In the genomic region with DNA sequence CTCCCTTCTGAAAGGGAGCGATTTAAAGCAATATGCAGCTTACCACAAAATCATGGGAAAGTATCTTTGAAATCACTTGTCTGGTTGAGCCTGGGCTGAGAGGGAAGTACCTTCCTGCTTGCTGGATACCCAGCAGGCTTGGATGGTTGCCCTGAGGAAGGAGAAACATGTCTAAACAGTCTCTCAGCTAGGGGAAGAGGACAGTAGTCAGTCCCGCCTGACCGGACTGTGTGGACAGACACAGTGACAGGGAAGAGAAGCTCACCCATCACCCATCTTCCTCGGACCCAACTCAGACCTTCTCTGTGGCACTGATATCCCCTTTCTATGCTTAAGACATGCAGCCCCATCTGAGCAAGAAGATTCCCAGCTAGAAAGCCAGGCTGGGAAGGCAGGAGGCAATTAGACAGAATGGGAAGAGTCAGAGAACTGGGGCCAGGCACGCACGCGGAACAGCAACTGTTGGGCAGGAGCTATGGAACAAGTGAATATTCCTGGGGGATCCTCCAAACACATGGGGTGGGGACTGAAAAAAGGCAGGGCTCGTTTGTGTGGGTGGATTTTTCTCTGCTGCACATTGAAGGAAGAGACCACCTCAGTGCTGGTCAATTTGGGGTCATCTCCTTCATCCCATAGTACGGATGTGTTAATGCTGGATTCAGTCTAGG, we compare ENCODE assay signal across 10 mouse cellular contexts. TPM values are rescaled to one million over a fixed set of nuclear protein-coding genes. Genes with fewer than 3 reads are reported as not detected.
DNase-seq lines count a peak whose midpoint lies in the region; ATAC-seq lines count a peak whose summit lies in the region.
"Had no signal": no experiment of that assay in that cellular context is flagged by ENCODE, and none has a peak within 500 bp of the region (broad histone marks: within the 10 kb centered on the region; RNA-seq: fewer than 3 reads in every experiment).

No protein-coding gene starts in this region.

- WGBS in embryonic facial prominence, embryonic 14.5 days, result 80% methylated on average over 9 of the region's 9 CpGs
- WGBS in embryonic facial prominence, embryonic 10.5 days, result 89% methylated on average over 9 of the region's 9 CpGs
- WGBS in limb, embryonic 12.5 days, result 86% methylated on average over 9 of the region's 9 CpGs
- WGBS in limb, embryonic 10.5 days, result 92% methylated on average over 9 of the region's 9 CpGs
- WGBS in heart, embryonic 15.5 days, result 70% methylated on average over 9 of the region's 9 CpGs

- ATAC-seq in embryonic facial prominence, embryonic 14.5 days (ENCODE audit: low read depth), result no peak
- ATAC-seq in limb, embryonic 12.5 days (ENCODE audit: insufficient number of reproducible peaks, insufficient read depth, low FRiP score, low TSS enrichment, low read depth), result no peak
- no peak for ATAC-seq in heart, embryonic 15.5 days (replicated peaks; ENCODE audit: insufficient number of reproducible peaks, insufficient read depth, low FRiP score, low read depth)
- no peak for ATAC-seq in megakaryocyte progenitor cell, adult 5-6 weeks (replicated peaks; ENCODE audit: poor library complexity)

- no peaks in the 10 kb centered on the region for H3K27me3 ChIP-seq in embryonic facial prominence, embryonic 14.5 days (replicated peaks; ENCODE audit: control insufficient read depth, insufficient read depth, low read length)
- no peaks in the 10 kb centered on the region for H3K27me3 ChIP-seq in embryonic facial prominence, embryonic 10.5 days (replicated peaks; ENCODE audit: low read depth, poor library complexity, severe bottlenecking)
- H3K27me3 ChIP-seq in limb, embryonic 12.5 days, result no peaks in the 10 kb centered on the region
- no peaks in the 10 kb centered on the region for H3K27me3 ChIP-seq in limb, embryonic 10.5 days (ENCODE audit: low read depth, poor library complexity, severe bottlenecking)
- no peaks in the 10 kb centered on the region for H3K27me3 ChIP-seq in heart, embryonic 15.5 days

- H3K9me3 ChIP-seq in embryonic facial prominence, embryonic 14.5 days (ENCODE audit: control insufficient read depth, low read length), result no peaks in the 10 kb centered on the region
- H3K9me3 ChIP-seq in embryonic facial prominence, embryonic 10.5 days, result no peaks in the 10 kb centered on the region
- H3K9me3 ChIP-seq in limb, embryonic 12.5 days, result no peaks in the 10 kb centered on the region
- no peaks in the 10 kb centered on the region for H3K9me3 ChIP-seq in limb, embryonic 10.5 days (replicated peaks)
- no peaks in the 10 kb centered on the region for H3K9me3 ChIP-seq in heart, embryonic 15.5 days (replicated peaks)

- H3K36me3 ChIP-seq in embryonic facial prominence, embryonic 14.5 days (ENCODE audit: control insufficient read depth, insufficient read depth, low read length), result no peaks in the 10 kb centered on the region
- H3K36me3 ChIP-seq in embryonic facial prominence, embryonic 10.5 days (replicated peaks), result no peaks in the 10 kb centered on the region
- H3K36me3 ChIP-seq in limb, embryonic 12.5 days, result 0 out of 2 replicates have a peak, but pooled peaks cover 4% of the 10 kb centered on the region
- no peaks in the 10 kb centered on the region for H3K36me3 ChIP-seq in limb, embryonic 10.5 days
- no peaks in the 10 kb centered on the region for H3K36me3 ChIP-seq in heart, embryonic 15.5 days

- H3K4me3 ChIP-seq in embryonic facial prominence, embryonic 14.5 days (ENCODE audit: low read depth, low read length), result no peak overlapping the region
- no peak overlapping the region for H3K4me3 ChIP-seq in embryonic facial prominence, embryonic 10.5 days
- H3K4me3 ChIP-seq in limb, embryonic 12.5 days (replicated peaks), result no peak overlapping the region
- H3K4me3 ChIP-seq in limb, embryonic 10.5 days, result no peak overlapping the region
- no peak overlapping the region for H3K4me3 ChIP-seq in heart, embryonic 15.5 days

- H3K4me1 ChIP-seq in embryonic facial prominence, embryonic 14.5 days (ENCODE audit: control insufficient read depth, insufficient read depth, low read length), result no peaks in the 10 kb centered on the region; the same call in 1 of the 2 replicates
- peaks cover 51% of the 10 kb centered on the region for H3K4me1 ChIP-seq in embryonic facial prominence, embryonic 10.5 days
- H3K4me1 ChIP-seq in limb, embryonic 12.5 days (replicated peaks), result peaks cover 25% of the 10 kb centered on the region
- H3K4me1 ChIP-seq in limb, embryonic 10.5 days, result peaks cover 38% of the 10 kb centered on the region
- peaks cover 72% of the 10 kb centered on the region for H3K4me1 ChIP-seq in heart, embryonic 15.5 days (replicated peaks)

- 0 out of 2 replicates have a peak overlapping the region, but pooled peaks have one; percentile 1 for H3K9ac ChIP-seq in embryonic facial prominence, embryonic 14.5 days (ENCODE audit: low read depth, low read length)
- no peak overlapping the region for H3K9ac ChIP-seq in limb, embryonic 12.5 days (replicated peaks)
- no peak overlapping the region; the same call in 1 of the 2 replicates for H3K9ac ChIP-seq in heart, embryonic 15.5 days
- H3K9ac ChIP-seq: liver, embryonic 14.5 days had no signal

- no peak overlapping the region for H3K27ac ChIP-seq in embryonic facial prominence, embryonic 14.5 days (replicated peaks; ENCODE audit: low read depth, low read length)
- H3K27ac ChIP-seq in embryonic facial prominence, embryonic 10.5 days (replicated peaks), result no peak overlapping the region
- H3K27ac ChIP-seq in limb, embryonic 12.5 days, result peak overlapping the region; percentile 31; the same call in 1 of the 2 replicates
- H3K27ac ChIP-seq in limb, embryonic 10.5 days, result no peak overlapping the region
- peak overlapping the region; percentile 85 for H3K27ac ChIP-seq in heart, embryonic 15.5 days
- H3K27ac ChIP-seq: liver, embryonic 14.5 days had no signal

- H3K4me2 ChIP-seq in embryonic facial prominence, embryonic 14.5 days (ENCODE audit: low read depth, low read length), result no peak overlapping the region
- H3K4me2 ChIP-seq in limb, embryonic 12.5 days, result no peak overlapping the region
- H3K4me2 ChIP-seq in heart, embryonic 15.5 days, result no peak overlapping the region

- DNase-seq in embryonic facial prominence, embryonic 14.5 days (ENCODE audit: low spot score), result no peak
- no peak for DNase-seq in embryonic facial prominence, embryonic 10.5 days (ENCODE audit: low spot score)
- no peak for DNase-seq in limb, embryonic 10.5 days (ENCODE audit: low spot score)
- peak; percentile 51 for DNase-seq in adipocyte (ENCODE audit: low spot score)
- DNase-seq in thymus, postnatal 14 days, result no peak
- DNase-seq: thymus, adult 18-20 months had no signal

RNA-seq across cellular contexts. Expression of a gene that starts 38.6 kb away (rescaled TPM):
- 57.9 and 62.6 TPM in 2 replicates for polyA plus RNA-seq in embryonic facial prominence, embryonic 14.5 days (2014; fragmentation: Nextera tagmentation; extraction: Ambion mirVana)
- 30.1 and 33.8 TPM in 2 replicates for polyA plus RNA-seq in embryonic facial prominence, embryonic 10.5 days (2016; fragmentation: Nextera tagmentation; extraction: Ambion mirVana)
- polyA plus RNA-seq in limb, embryonic 12.5 days (2016; fragmentation: Nextera tagmentation; extraction: Ambion mirVana), result 54.7 and 65.0 TPM in 2 replicates
- polyA plus RNA-seq in limb, embryonic 10.5 days (2016; fragmentation: Nextera tagmentation; extraction: Ambion mirVana), result 40.1 and 51.8 TPM in 2 replicates
- 59.1 and 77.0 TPM in 2 replicates for polyA plus RNA-seq in heart, embryonic 15.5 days (2015; fragmentation: Nextera tagmentation; extraction: Ambion mirVana)
- total RNA-seq in megakaryocyte progenitor cell, adult 5-6 weeks (2015), result 0.74 and 0.78 TPM in 2 replicates
- total RNA-seq in megakaryocyte progenitor cell, adult 5-6 weeks (2017), result 1.7 and 2.4 TPM in 2 replicates

Comparison
In these comparisons a context has a peak if more than half of its experiments do, and no peak if none do; other contexts are left out.
1. H3K27ac ChIP-seq: peak in limb, embryonic 12.5 days (single experiment) and heart, embryonic 15.5 days (single experiment); none in embryonic facial prominence, embryonic 14.5 days (single experiment), embryonic facial prominence, embryonic 10.5 days (single experiment) and limb, embryonic 10.5 days (single experiment).